Mouse (Mus musculus): ENCODE results near the gene H13.

H13 gene

DNA sequence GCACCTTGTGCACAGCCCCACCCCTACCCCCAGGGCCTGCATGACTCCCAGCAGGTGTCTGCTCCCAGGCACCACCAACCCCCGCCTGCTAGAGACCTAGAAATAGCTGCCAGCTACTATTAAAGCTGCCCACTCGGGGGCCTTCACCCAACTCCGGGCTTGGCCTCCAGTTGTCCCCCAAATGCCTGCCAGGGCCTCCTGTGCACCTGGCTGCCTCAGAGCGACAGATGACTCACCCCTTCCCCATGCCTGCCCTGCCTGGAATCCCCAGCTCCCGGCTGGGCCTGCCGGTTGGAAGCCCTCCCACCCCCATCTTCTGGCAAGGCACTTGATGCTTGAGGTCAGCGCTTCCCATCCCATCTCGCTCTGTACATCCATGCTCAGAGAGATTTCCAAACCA lies 31.5 kb downstream of the H13 start:
- DNase-seq (ENCODE audit: low read depth, low spot score), result no peak

DNA sequence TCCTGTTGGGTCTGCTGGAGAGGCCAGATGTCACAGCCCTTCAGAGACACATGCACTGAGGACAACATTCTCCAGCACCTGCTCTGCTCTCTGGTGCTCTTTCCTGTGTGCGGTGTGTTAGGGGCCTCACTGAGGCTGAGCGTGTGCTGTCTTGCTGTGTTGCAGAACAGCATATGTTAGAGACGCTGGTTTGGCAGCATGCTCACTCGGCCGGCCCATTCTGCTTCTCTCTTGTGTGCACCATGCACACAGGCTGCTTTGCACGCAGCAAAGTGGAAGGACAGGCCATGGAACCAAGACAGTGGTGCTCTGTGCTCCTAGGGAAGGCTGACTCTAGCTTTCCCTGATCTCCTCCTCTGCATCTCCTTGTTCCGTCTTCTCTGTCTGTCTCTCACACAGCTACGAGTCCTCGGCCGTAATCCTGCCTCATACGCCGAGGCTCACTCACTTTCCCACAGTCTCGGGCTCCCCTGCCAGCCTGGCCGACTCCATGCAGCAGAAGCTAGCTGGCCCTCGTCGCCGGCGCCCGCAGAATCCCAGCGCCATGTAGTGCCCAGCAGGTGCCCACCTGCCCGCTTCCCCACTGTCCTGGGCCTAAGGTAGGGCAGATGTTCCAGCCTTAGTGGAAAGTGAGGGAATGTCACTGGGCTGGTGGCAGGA lies 34.5 kb downstream of the H13 start:
- no peak for DNase-seq (ENCODE audit: low read depth, low spot score)

DNA sequence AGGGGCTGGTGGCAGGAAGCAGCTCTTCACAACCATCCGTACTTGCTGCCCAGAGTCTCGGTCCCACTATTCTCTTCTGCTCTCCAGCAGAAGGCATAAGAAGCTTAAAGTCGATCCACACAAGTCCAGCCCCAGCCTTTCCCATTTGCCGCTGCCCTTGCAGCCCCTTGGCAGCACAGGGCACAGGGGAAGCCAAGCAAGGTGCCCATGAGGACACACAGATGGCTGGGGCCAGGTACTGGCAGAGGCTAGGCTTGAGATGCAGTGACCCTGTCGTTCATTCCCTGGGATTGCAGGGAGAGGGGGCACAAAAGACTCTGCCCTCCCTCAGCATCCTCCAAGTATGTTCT lies 35.0 kb downstream of the H13 start:
- DNase-seq (ENCODE audit: low read depth, low spot score), result no peak

DNA sequence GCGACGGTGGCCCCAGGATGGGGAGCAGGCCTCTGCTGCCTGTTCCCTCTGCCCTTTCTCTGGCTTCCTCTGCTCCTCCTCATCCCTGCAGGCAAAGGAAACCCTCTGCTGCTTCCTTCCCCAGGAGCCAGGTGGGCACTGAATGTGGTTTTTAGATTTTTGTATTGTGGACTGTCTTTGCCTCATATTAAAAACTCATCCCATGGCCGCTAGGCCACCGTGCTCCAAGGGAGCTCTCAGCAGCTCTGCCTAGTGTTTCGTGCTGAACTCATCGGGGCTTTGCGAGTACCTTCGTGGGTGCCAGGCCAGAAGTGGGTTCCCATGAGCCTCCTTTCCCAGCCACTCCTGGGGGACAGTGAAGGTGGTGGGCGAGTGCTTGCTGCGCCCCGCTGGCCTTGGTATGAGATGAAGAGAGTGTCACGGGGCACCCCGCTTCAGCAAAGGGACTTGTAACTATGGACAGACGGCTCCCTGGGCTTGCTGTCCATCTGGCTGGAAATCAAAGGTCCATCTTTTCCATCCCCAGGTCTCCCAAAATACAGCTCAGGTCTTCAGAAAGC lies 35.6 kb downstream of the H13 start:
- DNase-seq (ENCODE audit: low read depth, low spot score), result no peak

DNA sequence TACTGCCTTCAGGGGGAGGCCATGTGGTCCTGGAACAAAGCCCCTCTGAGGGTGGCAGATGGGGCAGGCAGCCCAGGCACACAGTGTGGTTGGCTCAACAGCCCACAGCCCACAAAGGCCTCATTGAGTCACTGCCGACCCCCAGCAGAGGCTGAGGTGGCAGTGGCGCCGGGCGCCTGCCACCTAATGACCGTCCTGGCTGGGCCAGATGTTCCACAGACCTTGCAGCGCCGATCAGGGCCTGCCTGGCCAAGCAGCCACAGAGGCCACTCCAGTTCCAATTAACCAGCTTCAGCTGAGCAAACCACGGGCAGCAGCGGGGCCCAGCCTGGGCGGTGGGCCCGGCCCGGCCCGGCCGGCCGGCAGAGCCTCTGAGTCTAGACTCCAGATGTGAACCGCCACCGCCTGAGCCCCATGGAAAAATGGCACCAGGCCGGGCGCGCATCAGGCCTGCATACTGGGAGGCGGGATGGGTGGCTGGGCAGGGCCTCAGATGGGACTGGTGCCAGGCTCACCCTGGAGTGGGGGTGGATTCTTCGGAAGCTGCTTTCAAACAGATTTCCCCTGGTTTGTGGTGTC lies 36.8 kb downstream of the H13 start:
- DNase-seq (ENCODE audit: low read depth, low spot score), result no peak

DNA sequence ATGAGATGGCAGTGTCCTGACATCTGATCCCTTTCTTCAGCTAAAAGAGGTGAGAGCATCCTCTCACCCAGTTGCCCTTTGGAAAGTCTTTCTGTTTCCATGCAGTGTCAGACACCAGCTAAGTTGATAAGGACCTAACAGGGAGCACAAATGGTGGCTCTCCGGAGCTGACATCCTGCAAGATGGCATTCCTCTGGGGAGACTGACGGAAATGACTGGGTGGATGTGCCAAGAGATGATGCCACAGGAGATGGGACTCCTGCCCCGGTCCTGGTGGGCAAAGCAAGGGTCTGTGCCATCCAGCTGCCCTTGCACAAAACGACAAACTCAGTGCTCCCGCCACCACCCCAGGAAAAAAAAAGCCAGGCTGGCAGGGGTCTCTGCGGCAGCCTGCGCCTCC lies 37.9 kb downstream of the H13 start:
- DNase-seq (ENCODE audit: low read depth, low spot score), result no peak

DNA sequence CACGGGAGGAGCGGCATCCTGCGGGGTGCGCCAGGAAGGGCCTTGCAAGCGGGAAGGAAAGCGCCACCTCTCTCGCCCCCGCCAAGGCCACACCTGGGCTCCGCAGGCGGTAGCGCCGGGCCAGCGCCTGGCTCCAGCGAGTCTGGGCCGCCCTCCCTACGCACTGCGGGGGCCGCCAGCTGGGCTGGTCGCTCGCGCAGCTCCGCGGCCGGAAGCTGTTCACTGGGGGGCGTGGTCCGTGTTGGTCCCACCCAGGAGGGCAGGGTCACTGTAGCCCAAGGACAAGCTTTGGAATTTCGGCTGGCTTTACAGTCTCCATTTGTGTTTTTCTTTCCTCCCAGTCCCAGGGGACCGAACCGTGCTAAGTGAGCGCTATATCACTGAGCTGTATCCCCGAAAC lies 38.4 kb downstream of the H13 start:
- no peak for DNase-seq (ENCODE audit: low read depth, low spot score)

DNA sequence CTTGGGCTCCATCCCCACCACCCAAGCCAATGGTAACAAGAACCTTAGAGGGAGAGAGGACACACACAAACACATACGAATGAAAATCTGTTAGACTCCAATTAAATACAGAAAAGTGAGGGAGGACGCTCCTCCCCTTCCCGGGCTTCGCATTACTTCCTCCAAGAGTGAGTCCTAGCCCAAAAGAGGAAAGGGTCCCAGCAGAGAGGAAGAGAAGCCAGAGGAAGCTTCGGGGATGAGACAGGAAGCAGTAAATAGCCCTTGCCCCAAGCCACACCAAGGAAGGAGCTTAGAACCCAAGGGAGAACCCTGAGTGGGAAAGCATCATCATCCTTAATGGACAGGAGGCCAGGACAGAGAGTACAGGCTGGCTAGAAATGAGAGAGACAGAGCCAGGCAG lies 39.8 kb downstream of the H13 start:
- DNase-seq (ENCODE audit: low read depth, low spot score), result no peak

DNA sequence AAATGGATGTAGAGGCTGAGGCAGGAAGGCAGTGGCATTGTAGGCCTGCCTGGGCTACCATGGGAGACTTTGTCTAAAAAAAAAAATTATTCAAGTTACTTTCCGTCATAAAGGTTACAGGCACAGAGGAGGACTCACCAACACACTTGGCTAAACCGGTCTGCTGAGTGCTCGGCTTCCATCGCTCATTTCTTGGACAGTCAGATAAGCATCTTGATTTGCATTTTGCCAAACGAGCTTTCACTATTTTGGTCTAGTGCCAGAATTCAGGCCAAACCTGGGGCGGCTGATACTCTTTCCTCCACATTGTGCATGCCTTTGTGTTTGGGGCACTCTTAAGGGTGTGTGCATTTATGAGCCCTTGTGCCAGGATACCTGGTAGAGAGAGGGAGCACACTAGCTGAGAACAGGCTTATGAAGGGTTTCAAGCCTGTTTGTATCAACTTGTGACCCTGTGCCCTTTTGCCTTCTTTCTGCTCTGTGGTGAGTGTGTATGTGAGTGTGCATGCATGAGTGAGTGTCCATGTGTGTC lies 47.0 kb downstream of the H13 start:
- DNase-seq (ENCODE audit: low read depth, low spot score), result no peak

DNA sequence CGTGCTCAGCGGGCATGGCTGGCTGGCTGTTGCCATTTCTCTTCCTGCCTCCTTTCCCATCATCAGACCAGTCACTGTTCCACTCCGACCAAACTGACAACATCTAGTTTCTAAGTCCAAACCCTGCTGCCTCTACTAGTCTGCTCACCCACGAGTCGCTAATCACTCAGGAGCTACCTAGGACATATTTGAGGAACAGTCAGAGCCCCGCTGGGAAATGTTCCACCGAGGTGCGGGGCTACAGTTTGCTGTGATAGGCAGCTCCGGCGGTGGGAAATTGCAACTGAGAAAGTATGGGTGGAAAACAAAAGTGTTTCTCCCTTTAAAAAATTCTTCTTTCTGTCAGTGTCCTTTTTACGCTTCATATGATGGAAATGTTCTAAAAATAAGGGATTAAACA lies 48.4 kb downstream of the H13 start:
- DNase-seq (ENCODE audit: low read depth, low spot score), result no peak

DNA sequence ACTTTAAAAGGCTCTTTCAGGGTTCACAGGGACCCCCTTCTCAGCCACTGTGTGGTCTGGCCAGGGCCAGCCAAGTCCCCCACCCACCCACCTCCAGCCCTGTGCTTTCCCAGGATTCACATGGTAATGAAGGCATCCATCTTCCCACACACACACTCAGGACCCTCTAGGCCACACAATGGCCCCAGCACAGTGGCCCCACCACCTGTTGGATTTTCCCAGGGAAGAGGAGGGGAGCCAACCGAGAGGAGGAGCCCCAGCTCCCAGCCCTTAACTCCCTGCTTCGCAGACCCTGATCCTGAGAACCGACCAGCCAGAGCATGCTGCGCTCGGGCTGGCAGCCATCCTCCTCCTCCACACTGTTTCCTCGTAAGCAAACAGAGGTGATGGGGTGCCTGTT lies 48.8 kb downstream of the H13 start:
- DNase-seq (ENCODE audit: low read depth, low spot score), result no peak

DNA sequence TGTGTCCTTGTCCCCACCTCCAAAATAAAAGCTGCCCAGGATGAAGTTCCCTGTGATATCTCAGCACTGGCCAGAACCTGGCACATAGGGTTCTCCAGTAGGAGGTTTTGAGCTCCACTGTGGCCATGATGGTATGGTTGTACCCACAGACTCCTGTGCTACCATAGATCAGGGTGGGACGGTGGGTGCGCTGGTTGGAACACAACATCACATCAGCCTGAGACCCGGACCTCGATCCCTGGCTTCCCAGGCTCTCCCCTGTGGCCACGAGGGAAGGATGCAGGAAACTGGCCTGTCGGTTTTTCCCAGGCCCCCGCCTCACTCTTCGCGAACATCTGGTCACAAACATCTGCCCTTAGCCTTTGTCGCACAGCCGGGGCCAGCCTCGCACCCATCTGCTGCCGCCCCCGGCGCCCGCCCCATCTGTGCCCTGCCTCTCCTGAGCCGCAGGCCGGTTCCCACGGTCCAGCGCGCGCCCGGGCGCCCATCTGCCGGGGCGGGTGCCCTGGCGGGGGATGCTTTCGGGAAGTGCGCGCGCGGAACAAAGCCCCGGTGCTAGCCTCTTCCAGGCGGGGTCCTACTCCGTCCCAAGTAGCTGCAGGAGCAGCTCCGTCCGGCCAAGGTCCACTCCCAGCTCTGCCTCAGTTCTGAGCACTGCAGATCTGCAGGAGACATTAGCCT lies 54.5 kb downstream of the H13 start:
- DNase-seq (ENCODE audit: low read depth, low spot score), result no peak

DNA sequence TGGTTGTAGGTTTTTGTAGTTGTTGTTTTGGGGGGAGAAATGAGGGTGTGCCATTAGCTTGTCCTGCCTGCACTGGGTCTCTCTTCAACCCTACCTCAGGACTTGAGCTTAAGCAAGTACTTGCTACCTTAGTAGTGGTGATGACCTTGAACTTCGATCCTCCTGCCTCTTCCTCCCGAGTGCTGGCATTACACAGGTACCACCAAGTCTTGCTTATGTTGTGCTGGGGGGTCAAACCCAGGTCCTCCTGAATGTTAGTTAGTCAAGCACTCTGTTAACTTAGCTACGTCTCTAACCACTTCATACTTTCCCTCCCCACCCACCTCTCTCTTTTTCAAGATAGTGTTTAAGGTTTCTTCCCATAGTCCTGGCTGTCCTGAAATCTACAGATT lies 55.1 kb downstream of the H13 start:
- DNase-seq (ENCODE audit: low read depth, low spot score), result no peak

DNA sequence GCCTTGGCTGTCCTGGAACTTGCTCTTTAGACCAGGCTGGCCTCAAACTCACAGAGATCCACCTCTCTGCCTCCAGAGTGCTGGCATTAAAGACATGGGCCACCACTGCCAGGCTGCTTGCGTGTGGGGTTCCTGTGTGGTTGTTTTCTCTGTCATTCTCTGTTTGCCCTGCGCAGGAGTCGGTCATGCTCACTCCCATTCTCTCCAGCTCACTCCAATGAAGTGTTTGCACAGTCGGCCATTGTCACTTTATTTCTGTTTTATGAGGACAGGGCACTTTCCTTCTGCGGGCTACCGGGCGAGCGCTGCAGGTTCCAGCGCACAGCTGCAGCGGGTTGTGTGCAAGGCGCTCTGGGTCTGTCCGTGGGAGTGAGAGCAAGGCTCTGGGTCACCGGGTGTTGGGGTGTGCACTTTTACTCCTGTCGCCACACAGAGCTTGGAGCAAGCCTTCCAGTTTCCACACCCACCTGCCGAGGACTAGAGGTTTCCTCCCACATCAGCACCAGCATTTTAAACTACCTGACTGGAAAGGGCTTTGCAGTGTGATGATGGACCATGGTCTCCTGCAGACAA lies 56.0 kb downstream of the H13 start:
- no peak for DNase-seq (ENCODE audit: low read depth, low spot score)

DNA sequence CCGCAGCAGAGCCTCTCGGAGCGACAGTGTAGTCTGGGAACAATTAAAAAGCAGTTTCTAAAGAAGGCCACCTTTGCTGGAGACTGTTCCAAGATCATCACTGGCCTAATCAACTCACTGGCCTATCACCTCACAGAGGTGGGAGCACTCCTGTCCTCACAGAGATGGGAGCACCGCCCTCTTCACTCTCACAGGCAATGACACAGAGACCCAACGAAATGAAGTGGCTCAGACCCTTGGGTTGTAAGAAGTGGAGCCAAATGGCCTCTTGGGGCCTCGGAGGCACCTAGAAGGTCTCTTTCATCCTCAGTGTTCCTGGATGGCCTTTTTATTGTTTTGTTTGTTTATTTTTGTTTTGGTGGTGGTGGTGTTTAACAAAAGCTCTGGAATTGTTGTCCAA lies 57.0 kb downstream of the H13 start:
- DNase-seq (ENCODE audit: low read depth, low spot score), result no peak

DNA sequence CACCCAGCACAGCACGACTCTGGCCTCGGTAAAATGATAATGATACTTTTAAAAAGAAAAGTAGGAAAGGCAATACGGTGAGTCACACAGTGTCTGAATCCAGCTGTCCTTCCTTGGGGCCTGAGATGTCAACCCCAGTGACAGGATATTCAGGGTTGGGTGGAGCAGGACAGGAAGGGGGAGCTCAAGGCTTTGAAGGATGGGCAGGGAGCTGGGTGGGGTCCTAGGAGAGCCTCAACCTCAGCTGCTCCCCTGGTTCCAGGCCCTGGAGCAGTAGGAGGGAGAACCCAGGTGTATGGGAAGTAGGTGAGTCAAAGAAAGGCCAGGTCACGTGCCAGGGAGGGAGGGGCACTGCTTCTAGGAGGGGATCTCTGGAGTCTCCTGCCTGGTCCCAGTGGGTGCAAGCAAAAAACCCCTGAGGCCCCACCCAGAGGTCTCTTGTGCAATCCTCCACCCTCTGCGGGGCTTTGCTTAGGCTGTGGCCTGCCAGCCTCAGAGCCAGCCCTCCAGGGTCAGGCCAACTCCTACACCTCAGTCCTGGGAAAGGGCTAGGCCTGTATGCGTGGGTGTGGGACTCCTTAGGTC lies 57.6 kb downstream of the H13 start:
- DNase-seq (ENCODE audit: low read depth, low spot score), result no peak

DNA sequence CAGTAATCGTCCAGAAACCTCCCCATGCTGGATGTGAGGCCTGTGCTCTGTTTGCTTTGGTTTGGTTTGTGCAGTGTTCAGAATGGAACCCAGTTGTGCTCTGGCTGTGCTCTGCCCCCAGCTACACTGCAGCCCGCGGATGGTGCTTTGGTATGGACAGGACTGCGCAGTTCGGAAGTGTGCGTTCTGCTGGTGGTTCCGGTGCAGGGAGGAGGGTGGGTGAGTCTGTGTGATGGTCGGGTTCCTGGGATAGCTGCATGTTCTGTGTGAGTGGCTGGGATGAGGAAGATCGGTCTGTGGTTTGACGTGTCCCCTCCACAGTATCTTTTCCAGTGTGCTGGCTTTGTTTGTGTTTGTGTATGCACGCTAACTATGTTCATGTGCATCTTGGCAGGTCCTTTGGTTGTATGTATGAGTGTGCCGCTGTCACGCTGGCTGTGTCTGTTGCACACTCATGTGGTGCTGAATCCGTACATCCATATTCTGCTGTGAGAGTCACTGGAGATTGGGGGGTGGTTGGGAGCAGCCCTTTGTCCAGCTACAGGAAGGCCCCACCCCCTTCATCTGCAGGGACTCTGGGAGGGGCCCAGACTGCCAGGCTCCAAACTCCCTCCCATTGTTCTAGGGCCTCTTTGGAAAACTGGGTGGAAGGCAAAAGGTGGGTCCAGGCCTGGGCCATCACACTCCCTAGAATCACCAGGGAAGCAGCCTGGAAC lies 58.7 kb downstream of the H13 start:
- no peak for DNase-seq (ENCODE audit: low read depth, low spot score)

DNA sequence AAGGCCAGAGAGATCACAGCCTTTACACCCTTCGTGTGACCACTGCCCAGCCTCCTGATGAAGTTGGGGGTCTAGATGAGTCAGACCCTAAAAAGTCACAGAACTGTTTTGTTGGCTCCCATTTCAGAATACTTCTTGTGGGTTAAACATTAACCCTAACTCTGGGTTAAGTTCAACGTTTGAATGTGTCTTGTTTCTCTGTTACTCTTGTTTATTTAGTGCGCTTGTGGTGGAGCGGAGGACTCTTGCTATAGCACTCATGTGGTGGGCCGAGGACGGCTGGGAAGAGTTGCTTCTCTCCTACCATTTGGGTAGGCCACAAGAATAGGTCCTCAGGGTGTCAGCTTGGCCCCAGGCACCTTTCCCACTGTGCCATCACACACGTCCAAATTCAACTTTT lies 59.3 kb downstream of the H13 start:
- DNase-seq (ENCODE audit: low read depth, low spot score), result no peak

DNA sequence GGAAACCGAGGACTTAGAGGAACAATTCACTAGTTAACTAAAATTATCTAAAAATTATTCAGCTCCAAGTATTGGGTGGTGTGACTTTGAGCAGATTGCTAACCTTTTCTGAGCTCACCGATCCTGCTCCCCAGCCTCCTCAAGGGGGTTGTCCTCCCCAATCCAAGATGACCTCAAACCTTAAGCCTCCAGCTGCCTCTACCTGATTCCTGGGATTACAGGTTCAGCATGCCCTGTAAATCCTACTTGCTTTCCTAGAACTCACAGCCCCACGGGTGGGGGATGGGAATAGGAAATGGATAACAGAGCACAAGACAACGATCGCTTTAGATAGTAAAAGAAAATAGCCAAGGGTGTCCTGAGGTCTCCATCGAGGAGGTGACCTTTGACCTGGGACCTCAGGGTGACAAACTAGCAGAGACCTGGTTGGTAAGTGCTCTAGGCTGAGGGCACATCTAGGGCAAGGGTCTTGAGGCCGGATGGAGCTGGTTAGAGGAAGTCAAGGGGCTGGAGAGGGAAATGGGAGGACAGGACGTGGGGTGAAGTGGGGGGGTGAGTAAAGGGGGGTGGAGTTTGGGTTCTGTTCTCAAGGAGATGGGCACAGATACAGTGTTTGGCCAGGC lies 59.9 kb downstream of the H13 start:
- DNase-seq (ENCODE audit: low read depth, low spot score), result no peak

DNA sequence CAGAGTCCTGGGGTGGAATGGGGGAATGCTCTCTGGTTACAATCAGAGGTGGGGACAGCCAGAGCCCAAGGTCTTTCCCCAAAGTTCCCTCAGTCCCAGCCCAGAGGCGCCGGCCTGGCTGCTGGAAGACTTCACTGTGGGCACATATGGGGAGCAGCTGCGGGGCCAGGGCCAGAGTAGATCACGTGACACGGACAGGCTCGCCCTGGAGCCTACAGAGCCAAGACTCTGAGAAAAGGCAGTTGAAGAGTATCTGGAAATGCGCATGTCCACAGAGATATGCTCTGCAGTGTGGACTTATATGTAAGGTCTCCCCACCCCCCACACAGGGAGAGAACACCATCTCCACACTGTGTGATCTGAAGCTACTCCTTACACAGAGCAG lies 60.4 kb downstream of the H13 start:
- DNase-seq (ENCODE audit: low read depth, low spot score), result no peak

DNA sequence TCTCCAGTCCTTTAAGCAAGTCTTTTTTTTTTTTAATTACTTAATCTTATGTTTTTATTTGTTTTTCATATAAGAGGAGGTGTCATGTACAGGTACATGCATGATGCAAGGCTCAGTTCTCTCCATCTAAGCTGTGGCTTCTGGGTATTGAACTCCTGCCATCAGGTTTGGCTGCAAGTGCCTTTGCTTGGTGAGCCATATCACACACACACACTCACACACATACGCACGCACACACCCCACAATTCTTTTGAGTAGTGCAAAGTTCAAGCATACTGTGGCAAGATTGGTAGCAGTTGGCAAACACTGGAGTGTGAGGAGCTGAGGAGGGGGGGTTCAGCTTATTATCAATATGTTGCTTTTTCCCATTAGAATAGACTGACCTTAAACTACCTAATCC lies 63.9 kb downstream of the H13 start:
- no peak for DNase-seq (ENCODE audit: low read depth, low spot score)
